Mouse (Mus musculus) yolk sac, embryonic 10.5 days (tissue): ENCODE measurements at regions not wholly inside any gene's neighbourhood (a gene's known extent, or its start where the extent isn't known, plus 50 kb on each side); places are given as distances from the start of the nearest gene placed in this dataset.

Experiments used
- DNase-seq: peaks from one replicate; pipeline ENCODE4 v3.0.0-alpha.2; 2017; ENCODE audit warnings: low spot score

- no peak for DNase-seq
Measured at GRCm38 (mm10) chr2:139132121-139132520, 361.6 kb upstream of the Sptlc3 start.

GRCm38 (mm10) chr2:139147004-139147403 lies 346.7 kb upstream of the Sptlc3 start:
- no peak for DNase-seq

DNA sequence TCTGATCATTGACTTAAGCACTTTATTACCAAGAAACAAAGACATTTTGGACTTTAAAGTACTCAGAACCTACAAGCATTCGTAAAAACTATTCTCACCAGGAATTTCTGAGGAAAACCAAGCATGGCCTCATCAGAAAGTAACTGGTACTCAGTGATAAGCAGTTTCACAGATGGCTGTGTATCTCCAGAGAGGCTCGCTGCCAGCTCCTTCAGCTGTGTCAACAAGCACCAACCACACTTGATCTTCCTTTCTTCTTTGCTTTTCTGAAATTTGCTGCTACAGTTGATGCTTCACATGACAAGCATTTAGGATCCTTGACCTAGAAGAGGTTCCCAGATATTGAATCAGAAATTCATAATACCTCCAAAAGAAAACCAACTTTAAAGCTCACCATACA lies 314.1 kb upstream of the Sptlc3 start:
- no peak for DNase-seq

DNA sequence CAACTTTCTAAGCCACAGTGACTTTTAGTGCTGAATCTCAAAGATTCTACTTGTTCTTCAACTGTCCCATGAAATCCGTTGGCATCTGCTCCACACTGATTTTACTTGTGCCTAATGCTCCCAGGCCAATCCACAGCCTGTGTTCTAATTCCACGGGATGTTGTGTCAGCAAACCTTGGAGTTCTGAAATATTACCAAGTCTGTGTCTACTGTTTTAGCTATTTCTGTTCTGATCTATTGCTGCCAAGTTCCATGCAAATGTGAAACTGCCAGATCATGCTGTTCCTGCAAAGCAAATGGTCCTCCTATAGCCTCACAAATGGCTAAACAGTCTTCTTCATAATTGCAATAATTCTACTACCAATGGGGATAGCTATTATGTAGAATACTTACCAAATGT lies 295.4 kb upstream of the Sptlc3 start:
- no peak for DNase-seq

- no peak for DNase-seq
Measured at GRCm38 (mm10) chr2:139207649-139208048, 286.1 kb upstream of the Sptlc3 start.

DNA sequence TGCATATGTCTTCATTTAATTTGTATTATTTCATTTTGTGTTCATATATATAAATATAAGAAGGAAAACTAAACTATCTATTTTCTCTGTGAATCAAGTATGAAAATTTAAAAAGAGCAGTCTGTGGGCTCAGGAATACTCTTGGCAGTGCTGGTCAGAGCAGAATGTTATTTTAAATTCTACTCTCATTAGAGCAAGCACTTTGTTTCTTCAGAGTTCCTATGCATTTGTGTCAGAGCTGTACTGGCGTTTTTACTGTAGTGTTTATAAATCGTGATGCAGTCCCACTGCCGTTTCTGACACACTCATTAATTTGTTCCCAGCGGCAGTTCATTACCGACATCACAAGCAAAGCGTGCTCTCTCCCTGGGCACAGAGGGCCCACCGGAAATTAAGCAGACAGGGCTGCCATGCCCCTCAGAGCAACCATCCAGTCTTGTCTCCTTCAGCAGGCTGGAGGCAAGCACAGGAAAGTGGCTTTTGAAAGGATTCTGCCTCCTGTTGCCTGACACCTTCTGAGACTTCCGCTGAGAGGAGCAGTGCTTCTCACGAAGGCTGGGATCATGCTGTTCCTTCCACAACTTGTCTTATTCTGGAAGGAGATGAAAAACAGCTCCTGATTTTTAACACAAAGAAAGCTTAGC lies 272.8 kb upstream of the Sptlc3 start:
- no peak for DNase-seq

DNA sequence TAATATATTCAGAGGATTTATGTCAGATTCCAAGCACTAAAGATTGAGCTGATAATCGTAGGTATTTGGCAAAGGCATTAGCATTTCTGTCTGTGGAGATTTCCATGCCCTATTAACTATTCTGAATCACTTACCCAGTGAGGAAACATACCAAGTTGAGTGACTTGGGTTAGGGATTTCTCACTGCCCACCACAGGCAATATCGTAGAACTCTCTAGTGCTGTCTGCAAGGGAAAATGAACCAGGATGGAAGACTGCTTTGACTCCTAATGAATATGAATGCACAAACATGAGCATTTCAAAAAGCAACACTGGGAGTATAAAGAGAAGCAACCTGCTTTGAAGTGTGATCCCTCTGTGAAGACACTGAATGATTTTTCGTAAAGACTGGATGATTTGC lies 263.3 kb upstream of the Sptlc3 start:
- no peak for DNase-seq

DNA sequence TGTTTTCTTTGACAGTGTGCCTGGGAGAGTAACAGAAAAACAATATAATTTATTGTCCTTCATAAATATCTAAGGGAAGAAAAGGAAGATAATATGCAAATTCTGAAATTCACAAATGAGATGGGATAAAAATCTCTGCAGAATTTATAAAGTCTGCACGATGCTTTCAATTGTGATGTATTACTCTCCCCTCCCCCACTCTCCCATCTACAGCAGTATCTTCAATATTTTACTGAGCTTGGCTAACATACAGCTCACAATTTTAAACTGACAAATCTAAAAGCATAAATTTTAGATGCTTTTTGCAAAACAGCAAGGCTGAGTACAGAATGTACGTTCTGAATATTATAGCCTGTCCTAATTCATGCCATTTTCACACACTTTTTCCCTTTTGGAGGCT lies 243.6 kb upstream of the Sptlc3 start:
- DNase-seq, result no peak

DNA sequence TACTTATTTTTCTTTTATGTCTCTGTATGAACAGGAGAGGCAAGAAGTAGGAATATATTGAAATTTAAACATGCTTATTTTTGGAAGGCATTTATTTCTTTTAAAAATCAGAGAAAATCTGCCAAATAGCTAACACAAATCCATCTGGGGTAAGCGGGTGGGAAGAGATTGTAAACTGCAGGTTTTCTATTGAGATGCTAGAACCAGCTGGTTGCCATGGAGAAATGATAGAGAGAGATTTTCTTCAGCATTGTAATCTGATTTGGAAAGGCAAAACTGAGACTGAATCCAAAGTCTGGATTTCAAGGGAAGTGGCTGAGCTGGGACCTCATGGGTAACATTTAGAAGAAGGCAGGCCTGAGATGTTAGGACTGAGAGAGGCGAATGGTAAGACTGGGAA lies 226.6 kb upstream of the Sptlc3 start:
- no peak for DNase-seq

DNA sequence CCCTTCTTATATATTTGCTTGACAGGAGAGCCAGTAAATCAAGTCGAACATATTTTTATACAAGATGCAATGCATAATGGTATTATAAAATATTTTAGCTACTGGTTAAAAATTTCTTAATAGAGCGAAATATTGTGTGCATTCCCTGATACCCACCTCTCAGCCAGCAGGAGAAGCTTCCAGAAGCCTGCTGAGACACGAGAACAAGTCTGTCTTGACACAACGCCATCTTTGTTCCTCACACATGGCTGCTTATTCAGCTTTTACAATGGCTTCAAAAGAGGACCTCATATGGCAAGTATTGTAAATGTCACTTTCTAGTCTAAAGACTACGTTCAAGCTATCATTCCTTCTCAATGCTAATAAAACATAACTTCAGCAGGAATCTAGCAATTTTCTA lies 217.1 kb upstream of the Sptlc3 start:
- DNase-seq, result no peak

GRCm38 (mm10) chr2:139277571-139277970 lies 216.1 kb upstream of the Sptlc3 start:
- DNase-seq, result no peak

GRCm38 (mm10) chr2:139281056-139281455 lies 212.7 kb upstream of the Sptlc3 start:
- DNase-seq, result no peak

GRCm38 (mm10) chr2:139284315-139284714 lies 209.4 kb upstream of the Sptlc3 start:
- no peak for DNase-seq

DNA sequence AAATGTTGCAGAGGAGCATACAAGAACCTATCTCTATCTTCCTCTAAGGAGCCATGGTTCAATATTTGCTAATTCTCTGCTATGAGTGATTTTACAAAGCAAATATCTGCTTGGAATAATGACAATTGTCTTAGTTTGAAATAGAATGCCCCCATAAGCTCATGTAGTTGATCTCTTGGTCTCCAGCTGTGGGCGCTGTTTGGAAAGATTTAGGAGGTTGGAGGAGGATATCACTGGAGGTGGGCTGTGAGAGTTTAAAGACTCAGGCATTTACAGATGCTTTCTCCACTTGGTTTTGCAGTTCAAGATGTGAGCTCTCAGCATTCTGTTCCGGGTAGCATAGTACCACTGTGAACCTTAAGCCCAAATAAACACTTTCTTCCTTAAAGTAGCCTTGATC lies 207.3 kb upstream of the Sptlc3 start:
- DNase-seq, result no peak

DNA sequence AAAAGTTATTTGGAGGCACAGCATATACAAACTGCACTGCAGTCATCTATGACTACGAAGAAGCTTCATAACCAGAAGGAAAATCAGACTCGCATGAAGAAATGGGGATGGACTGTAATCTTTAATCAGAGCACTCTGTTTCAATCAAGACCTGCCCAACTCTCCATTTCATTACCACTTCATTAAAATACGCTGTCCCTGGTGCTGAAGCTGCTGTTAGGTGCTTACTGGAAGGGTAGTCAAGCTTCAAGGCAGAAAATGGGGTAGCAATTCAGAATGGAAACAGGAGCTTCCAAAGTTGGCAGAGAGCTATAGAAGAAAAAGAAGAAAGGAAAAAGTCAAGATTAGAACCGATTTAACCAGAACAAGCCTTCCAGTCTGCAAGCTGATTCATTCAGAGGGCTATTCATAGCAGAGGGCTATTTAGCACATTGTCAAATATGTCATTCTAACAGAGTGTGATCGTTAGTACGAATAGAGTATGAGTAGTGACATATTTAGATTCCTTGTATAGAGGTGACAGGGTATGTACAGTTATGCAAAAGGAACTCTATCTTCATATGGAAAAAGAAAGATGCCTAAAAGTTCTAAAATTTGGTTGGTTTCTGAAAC lies 195.1 kb upstream of the Sptlc3 start:
- no peak for DNase-seq

DNA sequence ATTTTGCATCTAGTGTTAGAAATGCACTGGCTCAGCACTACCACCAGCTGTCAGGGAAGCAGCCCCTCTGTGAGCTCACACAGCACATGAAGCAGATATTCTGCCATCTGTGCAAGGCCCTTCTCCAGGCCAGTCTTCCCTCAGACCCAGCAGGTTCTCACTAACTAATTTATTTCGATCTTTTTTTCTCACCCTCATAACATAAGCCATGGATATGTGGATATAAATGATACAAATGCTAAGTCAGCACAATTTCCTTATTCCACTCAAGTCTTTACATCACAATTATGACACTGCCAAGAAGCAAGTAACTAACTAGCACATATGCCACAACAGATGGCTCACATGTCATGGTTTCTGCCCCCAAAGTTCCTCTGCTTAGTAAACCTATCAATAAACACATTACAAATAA lies 182.3 kb upstream of the Sptlc3 start:
- no peak for DNase-seq

DNA sequence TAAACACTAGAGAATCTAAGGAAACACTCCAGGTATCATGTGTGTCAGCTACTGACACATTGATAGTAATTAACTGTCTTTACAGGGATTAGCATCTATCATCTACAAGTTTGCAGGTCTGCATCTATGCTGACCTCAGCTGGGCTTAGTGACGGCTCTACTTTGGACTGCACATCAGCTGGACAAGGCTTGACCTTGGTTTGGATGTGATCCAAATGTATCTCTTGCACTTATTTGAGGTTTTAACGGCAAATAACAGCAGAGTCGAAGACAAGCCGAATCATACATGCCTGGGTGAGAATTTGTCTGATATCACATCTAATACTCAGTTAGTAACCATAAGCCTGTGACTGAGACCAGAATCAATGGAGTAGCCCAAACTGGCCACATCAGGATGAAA lies 181.7 kb upstream of the Sptlc3 start:
- no peak for DNase-seq

- no peak for DNase-seq
Measured at GRCm38 (mm10) chr2:139322509-139322908, 171.2 kb upstream of the Sptlc3 start.

DNA sequence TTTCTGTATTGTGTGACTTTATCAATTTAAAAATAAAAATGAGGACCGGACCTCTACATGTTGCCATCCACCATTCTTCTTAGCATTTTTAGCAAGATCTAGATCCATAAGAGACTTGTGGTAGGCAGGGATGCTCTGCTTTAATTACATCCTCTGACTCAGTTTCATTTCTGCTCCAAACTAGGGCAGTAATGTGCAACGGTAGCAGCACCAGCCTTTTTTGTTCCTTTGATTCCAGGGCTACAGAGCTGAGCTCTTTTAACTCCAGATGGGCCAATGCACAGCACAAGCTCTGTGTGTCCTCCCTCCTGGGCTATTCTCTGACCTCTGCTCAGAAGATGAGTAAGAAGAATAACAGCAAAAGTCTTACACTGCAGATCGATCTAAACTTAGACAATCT lies 168.2 kb upstream of the Sptlc3 start:
- no peak for DNase-seq

DNA sequence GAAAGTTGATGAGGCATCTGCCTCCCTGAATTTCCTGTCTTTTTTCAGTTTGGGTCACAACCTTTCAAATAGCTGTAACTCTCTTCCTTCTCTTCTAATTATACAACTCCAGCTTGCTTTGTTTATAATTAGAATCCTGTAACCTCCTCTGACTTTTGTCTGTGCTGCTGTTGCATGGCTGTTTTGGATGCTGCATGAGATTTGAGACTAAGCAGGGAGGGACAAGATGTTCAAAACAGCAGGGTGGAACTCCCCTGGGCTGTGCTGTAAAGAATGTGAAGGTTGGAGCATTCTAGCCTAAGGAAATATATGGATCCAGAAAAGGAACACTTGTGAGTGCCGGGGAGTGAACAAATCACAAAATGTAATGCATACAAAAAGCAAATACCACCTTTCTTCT lies 159.0 kb upstream of the Sptlc3 start:
- DNase-seq, result no peak

DNA sequence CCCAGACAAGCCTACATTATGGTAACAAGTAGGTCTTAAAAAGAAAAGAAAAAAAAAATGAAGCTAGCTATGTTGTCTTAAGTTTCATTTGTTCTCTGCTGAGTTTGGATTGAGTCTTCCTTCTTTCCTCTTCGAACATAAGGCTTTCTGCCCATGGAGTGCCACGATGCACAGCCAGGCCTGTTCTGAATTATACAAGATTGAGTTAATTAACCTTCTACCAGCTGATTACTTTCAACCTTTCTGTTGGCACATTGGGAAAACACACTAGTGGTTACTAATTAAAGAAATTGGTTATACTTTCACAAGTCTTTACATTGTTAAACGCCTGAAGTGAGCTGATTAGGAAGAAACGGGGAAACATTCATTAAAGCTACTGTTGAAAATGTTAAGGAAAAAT lies 155.5 kb upstream of the Sptlc3 start:
- DNase-seq, result no peak

GRCm38 (mm10) chr2:139356280-139357010 lies 137.3 kb upstream of the Sptlc3 start:
- DNase-seq, result no peak

- no peak for DNase-seq
Measured at GRCm38 (mm10) chr2:139362245-139362847, 131.4 kb upstream of the Sptlc3 start.
